Mouse (Mus musculus): ENCODE results near the gene Igsf11. TPM values are rescaled to one million over a fixed set of nuclear protein-coding genes. Genes with fewer than 3 reads are reported as not detected.

Gene Igsf11
- total and polyA plus RNA-seq, 3 experiments: 0.05 to 0.19 TPM; not detected in 1

GRCm38 (mm10) chr16:38928760-38929159 lies 36.3 kb downstream of the Igsf11 start:
- no peaks in the 10 kb centered on the region for H3K9me3 ChIP-seq (replicated peaks; ENCODE audit: low read length)
- H3K9ac ChIP-seq (ENCODE audit: insufficient read depth, low read depth): no peak overlapping the region
- no peaks in the 10 kb centered on the region for H3K79me2 ChIP-seq (replicated peaks; ENCODE audit: control insufficient read depth, extremely low read depth, insufficient read depth, poor library complexity, severe bottlenecking)
- in situ Hi-C loops (cut with MboI; ENCODE audit: low pct_ligation_motif_present, low pct_unique_long_range_greater_than_20kb, low sequenced_read_pairs): no loop called here
- TF ChIP-seq MAFK (IDR thresholded peaks at IDR 0.05; ENCODE audit: insufficient replicate concordance, low read length) (no peak), TBP (conservative IDR thresholded peaks at IDR 0.05; ENCODE audit: low read depth, low read length) (no peak), MAX (IDR thresholded peaks at IDR 0.05; ENCODE audit: low read length) (no peak), POLR2AphosphoS2 (IDR thresholded peaks at IDR 0.05; ENCODE audit: low read depth, low read length) (no peak)
- no peaks in the 10 kb centered on the region for H3K36me3 ChIP-seq (replicated peaks in 1 of 2; ENCODE audit: control insufficient read depth in 1 of 2, insufficient read depth in 1 of 2, low read length in 1 of 2)
- no peaks in the 10 kb centered on the region for H3K4me1 ChIP-seq (ENCODE audit: control insufficient read depth in 1 of 2, insufficient read depth in 2 of 2)
- DNase-seq (ENCODE audit: extremely low read depth): no peak
- dilution Hi-C loops (cut with MboI; ENCODE audit: extremely low pct_ligation_motif_present, extremely low pct_unique_long_range_greater_than_20kb, low sequenced_read_pairs): no loop called here
- H3K4me2 ChIP-seq (ENCODE audit: insufficient read depth, low read depth, poor library complexity, severe bottlenecking): no peak overlapping the region
- H3K4me3 ChIP-seq (replicated peaks in 1 of 3; ENCODE audit: low read depth in 2 of 3, low read length in 2 of 3, poor library complexity in 1 of 3): no peak overlapping the region
- peaks cover 20% of the 10 kb centered on the region for H3K27me3 ChIP-seq (replicated peaks)
- no peak overlapping the region for H3K27ac ChIP-seq (ENCODE audit: insufficient read depth, low read depth)

GRCm38 (mm10) chr16:38931519-38931918 lies 39.0 kb downstream of the Igsf11 start:
- dilution Hi-C loops (cut with MboI; ENCODE audit: extremely low pct_ligation_motif_present, extremely low pct_unique_long_range_greater_than_20kb, low sequenced_read_pairs): no loop called here
- Histone ChIP-seq H3K27me3 (replicated peaks) (peaks cover 10% of the 10 kb centered on the region), H3K4me1 (ENCODE audit: control insufficient read depth in 1 of 2, insufficient read depth in 2 of 2) (no peaks in the 10 kb centered on the region), H3K27ac (ENCODE audit: insufficient read depth, low read depth) (no peak overlapping the region), H3K36me3 (replicated peaks in 1 of 2; ENCODE audit: control insufficient read depth in 1 of 2, insufficient read depth in 1 of 2, low read length in 1 of 2) (no peaks in the 10 kb centered on the region), H3K4me2 (ENCODE audit: insufficient read depth, low read depth, poor library complexity, severe bottlenecking) (no peak overlapping the region), H3K9ac (ENCODE audit: insufficient read depth, low read depth) (no peak overlapping the region), H3K4me3 (replicated peaks in 1 of 3; ENCODE audit: low read depth in 2 of 3, low read length in 2 of 3, poor library complexity in 1 of 3) (no peak overlapping the region), H3K9me3 (replicated peaks; ENCODE audit: low read length) (no peaks in the 10 kb centered on the region), H3K79me2 (replicated peaks; ENCODE audit: control insufficient read depth, extremely low read depth, insufficient read depth, poor library complexity, severe bottlenecking) (no peaks in the 10 kb centered on the region)
- in situ Hi-C loops (cut with MboI; ENCODE audit: low pct_ligation_motif_present, low pct_unique_long_range_greater_than_20kb, low sequenced_read_pairs): no loop called here
- TF ChIP-seq ZKSCAN1 (IDR thresholded peaks at IDR 0.05; ENCODE audit: borderline replicate concordance, low read depth, low read length): no peak
- TF ChIP-seq KAT2A (IDR thresholded peaks at IDR 0.05; ENCODE audit: insufficient replicate concordance, low read length): no peak
- TF ChIP-seq CHD2 (IDR thresholded peaks at IDR 0.05; ENCODE audit: low read length): no peak
- TF ChIP-seq E2F4 (IDR thresholded peaks at IDR 0.05; ENCODE audit: insufficient replicate concordance, low read depth, low read length): no peak
- no peak for TF ChIP-seq SMC3 (IDR thresholded peaks at IDR 0.05; ENCODE audit: low read depth, low read length)
- no peak for TF ChIP-seq ZMIZ1 (IDR thresholded peaks at IDR 0.05; ENCODE audit: low read depth, low read length)
- no peak for TF ChIP-seq RAD21 (IDR thresholded peaks at IDR 0.05; ENCODE audit: low read depth, low read length)
- no peak for TF ChIP-seq POLR2A (IDR thresholded peaks at IDR 0.05; ENCODE audit: low read depth, low read length)
- no peak for TF ChIP-seq MYC (IDR thresholded peaks at IDR 0.05; ENCODE audit: low read depth, low read length)
- no peak for TF ChIP-seq BHLHE40 (IDR thresholded peaks at IDR 0.05; ENCODE audit: low read depth, low read length)
- no peak for TF ChIP-seq RCOR1 (conservative IDR thresholded peaks at IDR 0.05; ENCODE audit: low read depth, low read length)
- no peak for TF ChIP-seq TCF12 (IDR thresholded peaks at IDR 0.05; ENCODE audit: low read depth, low read length)
- TF ChIP-seq NELFE (IDR thresholded peaks at IDR 0.05; ENCODE audit: low read depth, low read length): no peak
- no peak for DNase-seq (ENCODE audit: extremely low read depth)

Measured in CH12.LX (cell line).